Comparison of ENCODE assay signal across 22 mouse cellular contexts in genomic region chrX:169691675-169692074, GRCm38 (mm10). TPM values are rescaled to one million over a fixed set of nuclear protein-coding genes. Genes with fewer than 3 reads are reported as not detected.
DNase-seq lines count a peak whose midpoint lies in the region; ATAC-seq lines count a peak whose summit lies in the region.
"Had no signal": no experiment of that assay in that cellular context is flagged by ENCODE, and none has a peak within 500 bp of the region (broad histone marks: within the 10 kb centered on the region; RNA-seq: fewer than 3 reads in every experiment).

No protein-coding gene starts in this region.

- H3K27ac ChIP-seq in limb, embryonic 13.5 days = no peak overlapping the region
- H3K27ac ChIP-seq in limb, embryonic 10.5 days = no peak overlapping the region
- H3K27ac ChIP-seq in heart, embryonic 13.5 days (replicated peaks) = peak overlapping the region; percentile 59
- H3K27ac ChIP-seq: hindbrain, embryonic 14.5 days; midbrain, embryonic 12.5 days; stomach, postnatal 0 days had no signal

- H3K9me3 ChIP-seq in limb, embryonic 13.5 days = no peaks in the 10 kb centered on the region
- no peaks in the 10 kb centered on the region for H3K9me3 ChIP-seq in limb, embryonic 10.5 days (replicated peaks)
- no peaks in the 10 kb centered on the region for H3K9me3 ChIP-seq in heart, embryonic 13.5 days
- H3K9me3 ChIP-seq: midbrain, embryonic 12.5 days had no signal

- WGBS in limb, embryonic 13.5 days = 42% methylated on average over 2 of the region's 2 CpGs
- WGBS in limb, embryonic 10.5 days = 65% methylated on average over 2 of the region's 2 CpGs
- WGBS in heart, embryonic 13.5 days = 51% methylated on average over 2 of the region's 2 CpGs

- H3K36me3 ChIP-seq in limb, embryonic 13.5 days = no peaks in the 10 kb centered on the region
- H3K36me3 ChIP-seq in limb, embryonic 10.5 days = no peaks in the 10 kb centered on the region
- no peaks in the 10 kb centered on the region for H3K36me3 ChIP-seq in heart, embryonic 13.5 days
- H3K36me3 ChIP-seq: midbrain, embryonic 12.5 days had no signal

- H3K4me2 ChIP-seq in limb, embryonic 13.5 days (replicated peaks) = no peak overlapping the region
- H3K4me2 ChIP-seq in heart, embryonic 13.5 days = peak overlapping the region; percentile 6; the same call in 1 of the 2 replicates
- H3K4me2 ChIP-seq: hindbrain, embryonic 14.5 days; midbrain, embryonic 12.5 days had no signal

- peak; percentile 9 for DNase-seq in adrenal gland, postnatal 10 days
- no peak for DNase-seq in adrenal gland, postnatal 4 days (ENCODE audit: low spot score in 2 of 2)
- no peak for DNase-seq in limb, embryonic 10.5 days (ENCODE audit: low spot score)
- no peak for DNase-seq in adrenal gland, postnatal 14 days
- DNase-seq in kidney, adult 9 months = no peak
- DNase-seq: cerebellum, adult 9-11 months; gastrocnemius, postnatal 36 days; kidney, postnatal 10 days; layer of hippocampus, adult 9-11 months; lung, adult 18-20 months; lung, postnatal 36 days; right cerebral cortex, adult 18-20 months; thymus, postnatal 36 days had no signal

- H3K27me3 ChIP-seq in limb, embryonic 13.5 days = peaks cover 26% of the 10 kb centered on the region; the same call in 1 of the 2 replicates
- peaks cover 92% of the 10 kb centered on the region for H3K27me3 ChIP-seq in limb, embryonic 10.5 days (ENCODE audit: low read depth, poor library complexity, severe bottlenecking)
- H3K27me3 ChIP-seq in heart, embryonic 13.5 days (replicated peaks) = peaks cover under 1% of the 10 kb centered on the region; the same call in 1 of the 2 replicates

- H3K9ac ChIP-seq in limb, embryonic 13.5 days = no peak overlapping the region
- H3K9ac ChIP-seq in heart, embryonic 13.5 days = no peak overlapping the region
- H3K9ac ChIP-seq: hindbrain, embryonic 14.5 days; midbrain, embryonic 12.5 days had no signal

- H3K4me1 ChIP-seq in limb, embryonic 13.5 days = no peaks in the 10 kb centered on the region
- no peaks in the 10 kb centered on the region for H3K4me1 ChIP-seq in limb, embryonic 10.5 days
- peaks cover 15% of the 10 kb centered on the region for H3K4me1 ChIP-seq in heart, embryonic 13.5 days
- H3K4me1 ChIP-seq: midbrain, embryonic 12.5 days had no signal

- 0 out of 2 replicates have a peak, but pooled peaks have one; percentile 28 for ATAC-seq in limb, embryonic 13.5 days (ENCODE audit: low FRiP score, low read depth)
- ATAC-seq in heart, embryonic 13.5 days (ENCODE audit: extremely low read depth, insufficient number of reproducible peaks, low FRiP score, low TSS enrichment) = no peak
- peak; percentile 72 for ATAC-seq in megakaryocyte-erythroid progenitor cell, adult 5-6 weeks (replicated peaks; ENCODE audit: low FRiP score, low TSS enrichment, poor library complexity, severe bottlenecking)
- ATAC-seq: intestine, embryonic 16.5 days had no signal

- H3K4me3 ChIP-seq in limb, embryonic 13.5 days = no peak overlapping the region
- no peak overlapping the region for H3K4me3 ChIP-seq in limb, embryonic 10.5 days
- H3K4me3 ChIP-seq in heart, embryonic 13.5 days = no peak overlapping the region
- H3K4me3 ChIP-seq: erythroblast, embryonic 14.5 days; midbrain, embryonic 12.5 days; myocyte had no signal

RNA-seq across cellular contexts. Expression of gene Mid1, which starts 6.7 kb away (rescaled TPM):
- total RNA-seq in adrenal gland, postnatal 10 days (2021) = 10 to 100 TPM; 15.1 to 21.5 TPM
- total RNA-seq in adrenal gland, postnatal 4 days (2021) = 10 to 100 TPM; 22.7 to 35.3 TPM
- 10.4 and 10.7 TPM in 2 replicates for polyA plus RNA-seq in limb, embryonic 13.5 days (2015; fragmentation: Nextera tagmentation; extraction: Ambion mirVana)
- 12.0 and 14.1 TPM in 2 replicates for polyA plus RNA-seq in limb, embryonic 10.5 days (2016; fragmentation: Nextera tagmentation; extraction: Ambion mirVana)
- polyA plus RNA-seq in heart, embryonic 13.5 days (2015; fragmentation: Nextera tagmentation; extraction: Ambion mirVana) = 6.0 and 7.2 TPM in 2 replicates
- total RNA-seq in megakaryocyte-erythroid progenitor cell, adult 5-6 weeks (2014; fragmentation: Nextera tagmentation) = 90.6 and 112 TPM in 2 replicates
- total RNA-seq in megakaryocyte-erythroid progenitor cell, adult 5-6 weeks (2017) = 8.3 and 29.5 TPM in 2 replicates
- total RNA-seq in adrenal gland, postnatal 14 days (2021) = 21.4 and 24.7 TPM in 2 replicates
